Mouse (Mus musculus) lung, postnatal 36 days (tissue): ENCODE measurements around the gene Cdca4.
"Not testable (repeated sequence)": the region's sequence is repeated elsewhere in the genome, so short reads cannot be mapped to it uniquely, and the experiment has no call there.

Source experiments
- DNase-seq: peaks from one replicate; pipeline ENCODE4 v3.0.0; 2022; ENCODE audit warnings: mixed read lengths

Gene Cdca4

DNA sequence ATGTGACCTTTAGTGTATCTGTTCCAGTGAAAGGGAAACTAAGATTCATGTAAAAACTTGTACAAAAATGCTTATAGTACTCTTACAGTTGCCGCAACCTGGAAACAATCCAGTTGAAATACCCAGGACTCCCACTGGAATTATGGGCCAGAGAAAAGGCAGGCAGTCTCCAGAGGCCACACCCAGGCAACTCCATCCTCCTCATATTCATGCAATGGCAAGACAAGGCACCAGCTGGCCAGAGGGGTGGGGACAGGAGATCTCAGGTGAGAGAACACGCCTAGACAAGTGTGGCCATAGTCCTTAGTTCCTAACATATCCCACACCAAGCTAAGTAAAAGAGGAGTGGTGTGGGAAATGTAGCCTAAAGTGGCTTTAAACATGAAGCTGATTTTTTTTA lies 6.5 kb downstream of the Cdca4 start:
- DNase-seq, result no peak

DNA sequence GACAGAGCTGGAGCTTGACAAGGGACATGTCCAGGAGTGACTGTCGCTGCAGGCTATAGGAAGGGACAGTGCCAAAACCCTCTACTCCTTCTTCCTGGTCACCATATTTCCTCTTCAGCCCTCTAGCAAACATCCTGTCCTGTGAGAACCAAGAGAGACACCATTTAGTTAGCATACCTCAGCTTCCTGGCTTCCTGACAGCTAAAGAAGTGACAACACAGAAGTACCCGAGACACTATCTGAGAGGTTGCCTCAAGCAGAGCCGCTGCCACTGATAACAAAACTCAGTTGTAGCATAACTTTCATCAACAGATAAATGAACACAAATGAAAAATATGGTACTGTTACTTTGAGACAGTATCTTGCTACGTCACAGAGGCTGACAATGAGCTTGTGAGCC lies 7.2 kb downstream of the Cdca4 start:
- no peak for DNase-seq

DNA sequence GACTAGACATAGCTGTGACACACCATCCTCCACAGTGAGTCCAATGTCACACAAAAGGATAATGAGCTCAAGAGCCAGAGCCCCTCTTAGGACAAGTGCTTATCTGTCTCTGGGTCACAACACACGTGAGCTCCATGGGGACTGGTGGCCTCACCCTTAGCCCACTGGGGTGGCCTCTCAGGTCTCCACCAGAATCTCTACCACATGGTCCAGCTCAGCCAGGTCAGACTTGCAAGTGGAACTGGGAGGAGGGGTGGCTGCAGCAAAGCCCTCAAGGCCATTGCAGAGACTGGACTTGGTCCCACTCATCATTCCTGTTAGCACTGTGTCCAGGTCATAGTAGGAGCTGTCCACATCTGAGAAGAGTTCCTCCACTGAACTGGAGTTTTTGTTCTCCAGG lies 8.0 kb downstream of the Cdca4 start:
- DNase-seq, result no peak

DNA sequence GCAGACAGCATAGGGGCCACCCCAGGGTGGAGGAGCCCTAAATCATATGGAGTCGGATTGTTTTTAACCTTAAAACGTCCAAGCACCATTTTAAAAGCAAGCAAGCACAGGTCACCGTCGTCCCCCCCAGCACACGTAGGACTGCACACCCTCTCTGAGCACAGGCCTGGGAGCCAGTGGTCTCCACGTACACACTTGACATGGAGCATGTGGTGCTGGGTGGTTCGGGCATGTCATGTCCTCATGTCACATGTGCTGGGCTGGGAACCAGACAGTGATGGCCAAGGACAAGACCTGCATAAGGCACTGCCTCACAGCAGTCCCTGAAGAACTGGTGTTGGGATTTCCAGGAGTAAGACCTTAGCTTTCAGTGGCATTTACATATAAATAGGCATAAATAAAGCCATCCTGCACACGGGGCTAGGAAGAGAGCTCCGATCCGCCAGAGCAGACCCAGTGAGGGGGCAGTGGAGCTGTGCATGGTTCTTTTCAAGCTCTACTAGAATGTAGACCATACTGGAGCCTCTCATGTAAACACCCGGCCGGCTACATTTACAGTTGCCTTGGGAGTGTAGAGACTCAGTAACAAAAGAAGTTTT lies 8.7 kb downstream of the Cdca4 start:
- no peak for DNase-seq

DNA sequence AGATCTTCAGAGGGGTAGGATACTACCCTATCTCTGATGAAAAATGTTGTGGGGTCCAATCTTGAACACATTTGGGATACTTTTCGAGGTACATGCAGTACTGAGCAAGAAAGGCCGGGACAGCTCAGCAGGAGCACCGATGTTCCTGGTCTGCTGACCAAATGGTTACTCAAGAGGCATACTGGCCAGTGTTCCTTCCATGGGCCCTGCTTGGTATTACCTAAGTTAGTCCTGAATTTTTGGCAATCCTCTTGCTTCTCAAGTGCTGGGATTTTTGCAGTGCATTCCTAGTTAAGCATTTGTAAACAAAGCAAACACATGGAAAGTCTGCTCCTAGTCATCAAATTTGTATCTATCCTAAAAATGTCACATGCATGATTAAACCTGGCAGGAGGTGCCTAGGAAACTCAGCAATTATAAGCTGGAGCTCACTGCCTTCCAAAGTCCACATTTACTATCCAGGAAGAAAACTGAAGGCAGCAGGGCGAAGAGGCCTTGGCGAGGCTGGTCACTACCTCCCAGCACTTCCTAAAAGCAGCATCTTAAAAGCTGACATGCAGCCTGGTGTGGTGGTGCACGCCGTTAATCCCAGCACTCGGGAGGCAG lies 10.1 kb downstream of the Cdca4 start:
- DNase-seq, result peak; percentile 61

DNA sequence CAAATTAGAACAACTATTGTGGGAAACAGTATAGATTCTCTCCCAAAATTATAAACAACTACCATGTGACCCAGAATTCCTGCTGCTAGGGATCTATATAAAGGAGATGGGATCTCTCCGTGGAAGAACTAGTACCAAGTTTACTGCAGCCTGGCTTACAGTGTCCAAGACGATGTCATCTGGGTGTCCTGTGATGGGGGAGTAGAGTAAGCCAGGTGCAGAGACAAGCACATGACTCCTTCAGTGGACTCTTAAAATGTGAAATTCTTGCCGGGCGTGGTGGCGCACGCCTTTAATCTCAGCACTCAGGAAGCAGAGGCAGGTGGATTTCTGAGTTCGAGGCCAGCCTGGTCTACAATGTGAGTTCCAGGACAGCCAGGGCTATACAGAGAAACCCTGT lies 12.4 kb downstream of the Cdca4 start:
- not testable (repeated sequence) for DNase-seq

DNA sequence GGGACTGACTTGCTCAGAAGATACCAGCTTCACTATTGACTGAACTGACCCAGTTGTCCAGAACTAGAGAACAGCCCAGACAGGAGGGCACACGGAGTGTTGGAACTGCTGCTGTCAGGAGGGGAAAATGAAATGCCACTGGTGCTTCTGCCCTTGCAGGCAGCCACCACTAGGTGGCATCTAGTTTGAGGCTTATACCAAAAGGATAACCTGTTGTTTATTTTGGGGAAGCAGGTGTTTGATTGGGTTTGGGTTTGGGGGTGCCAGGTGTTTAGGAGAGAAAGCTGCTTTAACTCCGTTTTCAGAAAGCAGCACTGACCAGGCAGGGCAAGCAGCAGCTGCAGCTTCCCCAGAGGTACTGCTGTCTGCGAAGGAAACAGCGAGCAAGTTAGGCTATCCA lies 12.9 kb downstream of the Cdca4 start:
- DNase-seq, result peak; percentile 76

DNA sequence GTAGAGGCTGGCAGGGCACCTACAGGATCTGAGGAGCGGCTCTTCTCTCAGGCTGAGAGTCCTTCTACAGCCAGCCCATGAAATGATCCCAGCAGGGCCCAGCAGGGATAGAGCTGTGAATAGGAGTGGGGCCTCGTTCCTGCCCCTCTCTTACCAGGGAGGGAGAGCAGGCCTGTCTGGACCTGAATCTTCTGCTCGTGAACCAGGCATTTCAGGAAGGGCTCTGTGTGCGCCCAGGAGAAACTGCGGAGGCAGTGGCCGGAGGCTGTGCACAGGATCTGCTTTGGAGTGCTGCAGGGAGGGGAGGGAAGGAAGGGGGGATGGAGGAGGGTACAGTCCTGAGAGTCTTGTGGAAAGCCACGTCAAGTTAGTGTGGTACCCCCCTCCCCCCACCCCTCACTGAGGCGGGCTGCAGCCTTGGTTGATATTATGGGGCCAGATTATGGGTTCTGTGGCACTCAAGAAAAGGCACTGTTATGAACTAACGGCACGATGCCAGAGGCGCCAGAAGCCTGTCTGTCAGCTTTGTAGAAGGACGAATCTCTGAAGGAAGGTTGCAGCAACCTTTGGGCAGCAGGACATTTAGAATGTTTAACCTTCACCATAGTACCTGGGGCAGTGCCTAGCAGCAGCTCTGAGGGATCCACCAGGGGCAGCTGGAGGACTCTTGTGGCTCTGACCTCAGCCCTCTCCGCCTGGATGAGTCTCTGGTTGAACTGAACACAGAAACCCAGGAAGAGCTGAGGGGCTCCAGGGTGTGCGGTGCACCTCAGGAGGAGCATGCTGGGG lies 14.3 kb downstream of the Cdca4 start:
- no peak for DNase-seq

DNA sequence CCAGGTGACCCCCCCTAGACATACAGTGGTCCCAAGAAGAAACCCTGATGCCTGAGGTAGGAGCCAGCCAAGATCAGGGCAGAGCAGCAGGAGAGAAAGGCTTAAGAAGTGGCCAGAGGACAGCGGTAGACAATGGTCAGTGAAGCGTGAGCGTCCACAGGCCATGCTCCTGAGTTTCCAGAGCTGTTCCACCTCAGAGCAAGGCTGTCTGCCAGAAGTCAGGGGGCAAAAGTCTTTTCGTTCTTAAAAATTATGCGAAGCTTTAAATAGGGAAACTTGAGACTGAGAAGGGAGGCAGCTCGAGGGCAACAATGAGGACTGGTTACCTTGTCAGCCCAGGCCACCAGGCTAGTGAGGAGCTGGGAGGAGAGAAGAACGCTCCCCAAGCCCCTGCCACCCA lies 15.9 kb downstream of the Cdca4 start:
- DNase-seq, result no peak

DNA sequence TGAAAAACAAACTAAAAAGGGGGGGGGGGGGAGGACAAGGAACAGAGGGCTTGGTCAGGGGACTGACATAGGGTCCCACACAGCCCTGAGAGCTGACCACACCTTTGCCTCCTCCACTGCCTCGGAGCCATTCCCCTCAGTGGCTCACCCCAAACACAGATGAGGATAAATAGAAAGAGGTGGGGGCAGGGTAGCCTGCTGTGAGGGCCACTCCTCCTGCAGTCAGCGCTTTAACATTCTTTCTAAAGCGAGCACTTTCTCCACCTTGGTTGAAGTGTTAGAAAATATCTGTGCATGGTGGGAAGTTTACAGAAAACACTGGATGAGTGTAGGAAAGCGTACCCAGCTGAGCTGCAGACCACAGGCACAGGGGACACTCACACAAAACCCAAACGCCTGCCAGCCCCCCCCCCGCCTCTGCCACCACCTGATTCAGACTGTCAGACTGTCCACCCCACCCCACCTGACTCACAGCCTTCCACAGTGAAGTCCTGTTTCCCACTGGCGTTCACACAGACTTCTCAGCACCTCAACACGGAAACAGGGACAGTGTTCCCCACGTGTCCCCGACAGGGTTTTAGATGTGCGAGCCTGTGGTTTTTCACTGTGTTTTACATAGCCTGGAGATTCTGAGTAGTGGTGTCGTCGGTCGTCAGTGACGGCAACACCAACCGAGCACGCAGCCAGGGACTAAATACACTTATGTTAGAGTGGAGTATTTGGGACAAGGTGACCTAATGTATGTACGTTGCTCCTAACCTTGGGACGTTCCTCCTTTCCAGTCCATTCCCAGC lies 18.9 kb downstream of the Cdca4 start:
- DNase-seq, result peak; percentile 50

DNA sequence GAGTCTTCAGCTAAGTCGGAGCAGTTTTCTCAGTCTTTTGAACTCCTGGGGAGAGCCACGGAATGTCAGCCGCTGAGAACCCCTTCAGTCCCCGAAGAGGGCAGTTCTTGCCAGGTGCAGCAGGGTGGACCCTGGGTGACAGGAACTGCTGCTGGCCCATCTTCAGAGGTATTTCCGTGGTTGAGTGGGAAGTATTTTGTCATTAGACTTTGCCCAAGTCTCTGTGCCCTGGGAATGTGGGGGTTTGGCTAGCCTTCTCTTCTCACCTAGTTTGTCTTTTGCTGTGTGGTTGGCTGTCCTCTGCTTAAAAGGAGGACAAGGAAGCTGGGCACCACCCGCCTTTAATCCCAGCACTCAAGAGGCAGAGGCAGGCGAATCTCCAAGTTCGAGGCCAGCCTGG lies 19.6 kb downstream of the Cdca4 start:
- DNase-seq, result no peak

DNA sequence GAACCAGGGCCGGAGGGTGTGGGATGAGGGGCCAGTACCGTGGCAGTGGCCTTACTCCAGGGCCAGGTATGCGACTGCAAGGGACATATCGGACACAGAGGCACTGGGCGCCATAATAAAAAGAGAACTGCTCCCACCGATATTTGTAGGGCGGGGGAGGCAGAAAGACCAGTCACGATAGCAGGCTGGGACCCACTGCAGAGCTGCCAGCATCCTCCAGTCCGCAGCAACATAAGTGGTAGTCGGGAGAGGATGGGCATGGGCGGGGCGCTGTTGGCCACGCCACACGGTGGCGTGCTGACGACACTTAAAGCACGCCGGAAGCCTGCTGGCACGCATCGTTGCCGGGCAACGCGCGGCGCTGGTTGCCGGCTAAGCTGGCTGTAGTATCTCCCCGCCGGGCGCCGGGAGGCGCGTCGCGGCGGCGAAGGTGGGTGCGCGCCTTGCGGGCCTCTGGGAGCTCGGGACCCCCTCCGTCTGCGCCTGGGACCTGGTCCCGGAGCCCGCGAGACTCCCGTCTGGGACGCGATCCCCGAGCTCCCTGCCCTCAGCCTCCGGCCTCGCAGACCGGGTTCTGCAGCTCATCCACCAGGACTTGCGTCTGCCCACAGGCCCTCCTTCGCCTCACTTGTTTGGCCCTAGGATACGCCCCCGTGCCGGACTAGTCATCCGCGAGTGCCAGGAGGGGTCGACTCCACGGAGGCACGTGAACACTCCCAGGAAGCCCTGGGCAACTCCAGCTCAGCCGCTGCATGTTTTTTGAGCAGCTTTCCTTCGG lies 20.4 kb downstream of the Cdca4 start, which contains the start of gene Clba1:
TSS of gene Clba1 (plus strand) at position 351 of the 778 bp plus-strand sequence.
- DNase-seq, result peak; percentile 96

DNA sequence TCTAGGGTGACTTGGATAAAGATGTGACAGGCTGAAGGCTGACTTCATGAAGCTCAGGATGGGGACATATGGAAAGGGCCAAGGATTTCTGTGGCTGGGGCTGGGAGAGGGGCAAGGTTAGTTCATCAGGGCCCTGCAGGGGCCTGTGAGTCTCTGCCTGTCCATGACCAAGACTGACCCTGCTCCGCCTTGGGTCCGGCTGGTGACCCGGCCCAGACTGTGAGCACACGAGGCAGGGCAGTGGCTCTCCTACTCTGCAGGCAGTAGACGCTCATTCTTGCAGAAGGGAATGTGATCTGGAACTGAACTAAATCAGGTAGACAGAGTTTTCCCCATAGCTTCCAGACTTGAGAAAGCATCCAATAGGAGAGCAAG lies 21.0 kb downstream of the Cdca4 start:
- no peak for DNase-seq

DNA sequence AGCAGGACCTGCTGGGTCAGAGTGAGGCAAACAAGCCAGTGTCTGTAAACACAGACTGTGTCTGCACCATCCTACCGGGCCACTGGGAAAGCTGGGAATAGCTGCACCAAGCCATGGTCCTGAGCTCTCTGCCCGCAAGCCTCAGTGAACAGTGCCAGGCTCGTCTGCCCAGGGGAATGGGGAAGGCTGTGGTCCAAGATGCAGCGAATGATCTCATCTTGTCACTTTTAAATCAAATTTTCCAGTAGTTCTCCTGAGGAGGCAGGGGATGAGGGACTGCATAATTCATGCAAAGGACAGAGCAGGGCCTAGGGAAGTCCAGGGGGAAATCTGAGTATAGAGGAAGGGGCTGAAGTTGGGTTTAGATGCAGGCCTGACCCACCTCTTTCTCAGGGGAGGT lies 21.4 kb downstream of the Cdca4 start:
- no peak for DNase-seq

DNA sequence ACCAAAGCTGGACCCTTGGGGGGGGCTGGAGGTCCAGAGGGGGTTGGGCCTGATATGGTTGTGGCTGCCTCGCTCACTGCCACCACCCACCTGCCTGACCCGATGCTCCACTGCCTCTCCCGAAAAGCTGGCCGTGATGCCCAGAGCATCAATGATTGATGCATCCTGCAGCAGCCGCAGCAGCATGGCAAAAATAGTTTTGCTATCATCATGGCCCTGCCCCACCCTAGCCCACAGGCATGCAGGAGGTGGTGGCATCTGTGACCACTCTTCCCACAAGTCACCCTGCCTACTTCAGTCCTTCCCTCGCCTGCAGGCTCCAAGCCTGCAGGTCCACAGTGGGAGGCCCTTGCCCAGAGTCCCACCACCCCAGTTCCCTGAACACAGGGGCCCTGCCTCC lies 23.2 kb downstream of the Cdca4 start:
- no peak for DNase-seq

DNA sequence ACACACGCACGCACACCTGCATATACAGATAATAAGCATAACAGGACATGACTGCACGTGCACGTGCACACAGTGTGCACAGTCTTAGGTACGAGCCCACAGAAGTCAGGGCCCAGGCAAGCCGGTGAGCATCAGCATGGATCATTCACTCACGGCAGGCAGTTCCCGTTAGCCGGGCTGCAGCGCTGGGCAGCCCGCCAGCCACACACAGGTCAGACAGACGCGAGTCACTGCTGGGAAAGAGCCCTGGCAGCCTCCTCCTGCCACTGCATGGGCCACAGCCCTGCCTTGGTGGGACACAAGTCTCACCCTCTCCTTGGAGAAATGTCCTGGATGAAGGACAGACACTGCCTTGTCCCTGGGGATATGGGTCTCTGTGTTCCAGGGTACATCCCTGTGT lies 25.2 kb downstream of the Cdca4 start:
- no peak for DNase-seq

DNA sequence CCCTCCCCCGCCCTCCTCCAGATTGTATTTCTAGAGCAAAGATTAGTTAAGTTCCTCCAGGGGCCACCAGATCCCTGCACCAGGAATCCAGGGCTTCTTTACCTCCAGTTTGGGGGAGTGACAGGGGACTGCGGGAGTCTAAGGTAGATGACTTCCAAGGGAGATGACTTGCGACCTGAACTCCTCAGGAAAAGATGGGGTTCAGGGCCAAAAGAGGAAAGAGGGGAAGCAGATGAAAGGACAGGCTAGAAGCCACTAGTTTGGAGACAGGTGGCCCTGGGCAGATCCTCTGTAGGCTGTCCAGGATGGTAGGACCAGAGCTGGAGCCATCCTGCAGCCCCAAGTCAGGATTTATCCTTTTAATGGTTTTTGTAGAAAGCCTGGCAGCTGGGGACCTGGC lies 26.3 kb downstream of the Cdca4 start:
- DNase-seq, result no peak

DNA sequence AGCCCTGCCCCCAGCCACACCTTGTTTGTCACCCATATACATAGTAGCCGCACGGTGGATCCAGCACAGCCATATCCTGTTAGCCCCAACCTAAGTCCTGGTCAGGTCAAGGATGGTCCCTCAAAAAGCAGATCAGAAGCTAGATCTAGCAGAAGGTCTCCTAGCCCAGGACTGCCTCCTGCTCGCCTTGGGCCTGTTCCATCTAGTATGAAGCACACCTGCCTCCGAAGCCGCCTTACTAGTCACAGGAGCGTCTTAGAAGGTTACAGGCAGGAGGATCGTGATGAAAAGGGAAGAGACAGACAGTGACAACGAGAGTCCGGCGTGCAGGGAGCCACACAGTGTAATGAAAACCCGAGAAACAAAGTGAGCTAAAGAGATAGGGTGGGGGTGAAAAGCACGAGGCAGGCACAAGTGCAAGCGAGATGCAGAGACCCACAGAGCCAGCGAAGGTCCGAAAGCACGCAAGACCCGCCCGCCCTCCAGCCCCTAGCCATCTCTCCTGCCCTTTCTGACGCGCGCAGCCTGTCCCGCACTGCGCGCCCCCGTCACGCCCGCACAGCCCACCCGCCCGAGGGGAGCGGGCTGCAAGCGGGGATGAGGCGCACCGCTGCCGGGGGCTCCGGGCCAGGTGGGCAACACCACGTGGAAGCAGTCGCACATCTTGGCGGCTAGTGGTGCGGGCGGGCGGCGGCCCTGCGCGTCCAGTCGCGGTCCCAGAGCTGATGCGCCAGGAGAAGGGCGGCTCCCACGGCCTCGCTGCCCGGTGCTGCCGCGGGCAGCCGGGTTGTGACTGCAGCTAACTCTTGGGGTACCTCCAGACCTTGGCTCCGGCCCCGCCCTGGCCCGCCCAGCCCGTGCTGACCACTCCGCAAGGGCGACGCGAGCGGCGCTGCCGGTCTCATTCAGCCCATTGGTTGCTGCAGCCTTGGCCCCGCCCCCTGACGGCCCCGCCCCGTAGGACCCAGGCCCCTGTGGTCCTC lies 27.1 kb downstream of the Cdca4 start, which contains the start of gene Ahnak2:
TSS of gene Ahnak2 (minus strand) at position 794 of the 983 bp plus-strand sequence.
- no peak for DNase-seq

DNA sequence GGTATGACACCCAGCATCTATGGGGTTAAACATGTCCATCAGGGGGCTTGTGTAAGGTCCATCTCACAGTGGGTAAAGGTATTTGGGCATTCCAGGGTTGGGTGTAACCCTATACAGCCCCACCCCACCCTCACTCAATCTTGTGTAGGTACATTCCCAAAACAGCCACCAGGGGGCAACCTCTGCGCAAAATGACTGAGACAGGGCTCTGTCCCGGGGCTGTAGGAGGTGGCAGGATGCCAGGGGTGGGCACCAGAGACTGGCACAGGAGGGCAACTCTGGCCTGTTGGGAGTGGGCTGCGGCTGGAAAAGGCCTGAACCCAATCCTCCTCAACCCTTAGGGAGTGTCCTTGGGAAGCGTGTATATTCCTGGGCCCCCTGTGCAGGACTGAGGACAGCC lies 28.7 kb downstream of the Cdca4 start:
- peak; percentile 86 for DNase-seq

DNA sequence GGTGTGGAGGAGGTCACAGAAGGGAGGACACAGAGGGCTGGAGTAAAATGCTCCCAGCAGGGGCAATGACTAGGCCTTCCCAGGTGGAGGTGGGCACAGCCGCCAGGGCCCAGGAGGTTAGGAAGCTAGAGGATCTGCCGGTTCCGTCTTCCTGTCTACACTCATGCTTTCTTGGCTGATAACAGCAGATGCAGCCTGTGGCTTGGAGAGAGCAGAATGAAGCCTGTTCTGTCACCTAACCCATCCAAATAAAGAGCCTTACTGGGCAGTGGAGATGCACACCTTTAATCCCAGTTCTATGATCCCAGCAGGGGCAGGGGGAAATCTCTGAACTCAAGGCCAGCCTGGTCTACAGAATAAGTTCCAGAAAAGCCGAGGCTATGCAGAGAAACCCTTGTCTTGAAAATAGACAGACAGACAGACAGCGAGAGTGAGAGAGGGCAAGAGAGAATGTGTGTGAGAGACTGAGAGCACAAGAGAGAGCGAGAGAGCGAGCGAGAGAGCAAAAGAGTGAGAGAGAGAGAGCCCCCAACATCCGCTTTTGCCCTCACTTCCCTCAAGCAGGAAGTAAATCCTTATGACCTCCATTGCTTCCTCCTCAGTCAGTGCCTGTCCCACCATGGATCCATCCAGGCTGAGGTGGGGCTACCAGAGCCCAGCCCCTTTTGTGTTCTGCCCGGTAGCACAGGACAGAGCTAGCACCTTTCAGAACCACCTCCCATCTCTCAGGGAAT lies 29.8 kb downstream of the Cdca4 start:
- DNase-seq, result no peak

DNA sequence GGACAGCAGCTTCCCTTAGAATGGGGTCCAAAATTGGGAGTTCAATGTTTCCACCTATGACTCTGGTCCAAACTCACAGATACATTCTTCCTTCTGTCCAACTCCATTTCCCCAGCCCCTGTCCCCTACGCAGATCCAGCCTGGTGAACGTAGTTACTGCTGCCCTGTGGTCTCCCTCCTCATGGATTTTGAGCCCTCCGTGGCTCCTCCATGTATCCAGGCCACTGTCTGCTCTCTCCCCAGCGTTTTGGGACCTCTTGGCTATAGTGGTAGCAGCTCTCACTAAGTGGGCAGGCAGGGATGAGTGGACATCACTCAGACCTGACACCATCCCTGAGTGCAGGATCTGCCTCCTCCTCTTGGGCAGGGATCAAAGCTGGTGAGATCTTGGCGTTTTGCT lies 30.5 kb downstream of the Cdca4 start:
- no peak for DNase-seq
